Mouse (Mus musculus) WW6 (cell line): ENCODE measurements around the gene Gm10487.
"Not testable (repeated sequence)": the region's sequence is repeated elsewhere in the genome, so short reads cannot be mapped to it uniquely, and the experiment has no call there.

Experiments used
- DNase-seq: peaks from one replicate; pipeline ENCODE4 v3.0.0-alpha.2; 2013; ENCODE audit warnings: low read depth, low spot score

The Gm10487 gene

GRCm38 (mm10) chrX:30843369-30843768 lies at the start of gene Gm10487:
Gene Gm10487 (minus strand): TSS chrX:30843469.
- not testable (repeated sequence) for DNase-seq
